Mouse (Mus musculus): ENCODE measurements around the gene Cacna1e. TPM values are rescaled to one million over a fixed set of nuclear protein-coding genes. Genes with fewer than 3 reads are reported as not detected.
A peak's percentile ranks its signal among the peaks of the same experiment; 100 is the strongest.

Cacna1e gene
- total and polyA plus RNA-seq, 3 experiments: 0.60 to 8.5 (median 2.5) TPM

DNA sequence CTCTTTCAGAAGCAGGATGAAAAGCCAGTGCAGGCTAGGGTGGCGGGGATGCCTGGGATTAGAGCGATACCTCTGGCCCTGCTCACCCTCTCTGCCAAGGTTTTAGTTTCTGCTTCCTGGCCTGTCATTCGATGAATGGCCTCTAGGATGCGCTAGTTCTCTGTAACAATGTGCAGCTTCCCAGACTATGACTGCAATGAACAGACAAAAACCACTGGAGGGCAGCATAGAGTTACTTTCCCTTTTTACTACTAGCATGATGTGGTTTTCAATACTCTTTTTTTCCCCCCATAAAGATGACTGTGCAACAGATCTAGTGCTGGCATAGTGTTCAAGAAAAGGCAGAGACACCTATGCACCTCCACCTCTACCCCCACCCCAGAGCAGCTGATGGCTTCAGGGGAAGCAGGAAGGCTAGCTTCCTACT is 98.0 kb downstream of the Cacna1e start:
- TF ChIP-seq IRF4 (IDR thresholded peaks at IDR 0.05; ENCODE audit: low read depth, low read length) (no peak; the same call in 1 of the 2 replicates), HCFC1 (IDR thresholded peaks at IDR 0.05; ENCODE audit: low read depth, low read length) (peak; percentile 36; the same call in 1 of the 2 replicates), ELF1 (IDR thresholded peaks at IDR 0.05; ENCODE audit: low read depth, low read length) (no peak; the same call in 1 of the 2 replicates), SMC3 (IDR thresholded peaks at IDR 0.05; ENCODE audit: low read depth, low read length) (peak; percentile 99), E2F4 (IDR thresholded peaks at IDR 0.05; ENCODE audit: insufficient replicate concordance, low read depth, low read length) (no peak), PAX5 (IDR thresholded peaks at IDR 0.05; ENCODE audit: low read length) (no peak), RAD21 (IDR thresholded peaks at IDR 0.05; ENCODE audit: low read depth, low read length) (no peak; the same call in none of the 2 replicates), MAFK (IDR thresholded peaks at IDR 0.05; ENCODE audit: insufficient replicate concordance, low read length) (no peak), ZNF384 (IDR thresholded peaks at IDR 0.05; ENCODE audit: low read depth, low read length) (peak; percentile 73), JUND (conservative IDR thresholded peaks at IDR 0.05; ENCODE audit: low read depth, low read length) (peak; percentile 64; the same call in 1 of the 2 replicates), RCOR1 (conservative IDR thresholded peaks at IDR 0.05; ENCODE audit: low read depth, low read length) (no peak), BHLHE40 (IDR thresholded peaks at IDR 0.05; ENCODE audit: low read depth, low read length) (0 out of 2 replicates have a peak, but pooled peaks have one; percentile 17), JUN (IDR thresholded peaks at IDR 0.05; ENCODE audit: insufficient read depth, low read depth, low read length) (no peak), NELFE (IDR thresholded peaks at IDR 0.05; ENCODE audit: low read depth, low read length) (peak; percentile 85; the same call in 1 of the 2 replicates), TBP (conservative IDR thresholded peaks at IDR 0.05; ENCODE audit: low read depth, low read length) (no peak), MXI1 (IDR thresholded peaks at IDR 0.05; ENCODE audit: low read depth, low read length) (no peak), CTCF (conservative IDR thresholded peaks at IDR 0.05 in 1 of 2, IDR thresholded peaks at IDR 0.05 in 1 of 2; ENCODE audit: low read depth in 2 of 2, low read length in 2 of 2) (peak; percentile 99 to 100), ETS1 (conservative IDR thresholded peaks at IDR 0.05; ENCODE audit: low read depth, low read length) (no peak), ZKSCAN1 (IDR thresholded peaks at IDR 0.05; ENCODE audit: borderline replicate concordance, low read depth, low read length) (no peak), USF2 (conservative IDR thresholded peaks at IDR 0.05; ENCODE audit: low read depth, low read length) (no peak), MYC (IDR thresholded peaks at IDR 0.05; ENCODE audit: low read depth, low read length) (peak; percentile 67; the same call in 1 of the 2 replicates), GABPA (IDR thresholded peaks at IDR 0.05; ENCODE audit: insufficient replicate concordance, low read depth, low read length) (no peak), CHD2 (IDR thresholded peaks at IDR 0.05; ENCODE audit: low read length) (no peak), USF1 (IDR thresholded peaks at IDR 0.05; ENCODE audit: low read depth, low read length) (no peak), TCF12 (IDR thresholded peaks at IDR 0.05; ENCODE audit: low read depth, low read length) (peak; percentile 31; the same call in 1 of the 2 replicates), MEF2A (IDR thresholded peaks at IDR 0.05; ENCODE audit: borderline replicate concordance, low read depth, low read length) (peak; percentile 46; the same call in 1 of the 2 replicates), POLR2AphosphoS2 (IDR thresholded peaks at IDR 0.05; ENCODE audit: low read depth, low read length) (no peak), MAZ (IDR thresholded peaks at IDR 0.05; ENCODE audit: low read depth, low read length) (no peak), ZC3H11A (IDR thresholded peaks at IDR 0.05; ENCODE audit: low read depth, low read length) (peak; percentile 96), NRF1 (IDR thresholded peaks at IDR 0.05; ENCODE audit: low read depth, low read length) (0 out of 2 replicates have a peak, but pooled peaks have one; percentile 45), POLR2A (IDR thresholded peaks at IDR 0.05; ENCODE audit: low read depth, low read length) (no peak), SIN3A (IDR thresholded peaks at IDR 0.05; ENCODE audit: low read length) (peak; percentile 72; the same call in 1 of the 2 replicates), MAX (IDR thresholded peaks at IDR 0.05; ENCODE audit: low read length) (no peak), KAT2A (IDR thresholded peaks at IDR 0.05; ENCODE audit: insufficient replicate concordance, low read length) (no peak), EP300 (IDR thresholded peaks at IDR 0.05; ENCODE audit: low read length) (no peak), UBTF (IDR thresholded peaks at IDR 0.05; ENCODE audit: low read depth, low read length) (no peak), CHD1 (IDR thresholded peaks at IDR 0.05; ENCODE audit: low read depth, low read length) (no peak), ZMIZ1 (IDR thresholded peaks at IDR 0.05; ENCODE audit: low read depth, low read length) (no peak)
- dilution Hi-C loops (cut with MboI; ENCODE audit: extremely low pct_ligation_motif_present, extremely low pct_unique_long_range_greater_than_20kb, low sequenced_read_pairs): no loop called here
- peak overlapping the region in 1 of 3 experiments; percentile 35 for H3K4me3 ChIP-seq (replicated peaks in 1 of 3; ENCODE audit: low read depth in 2 of 3, low read length in 2 of 3, poor library complexity in 1 of 3)
- H3K36me3 ChIP-seq (replicated peaks in 1 of 2; ENCODE audit: control insufficient read depth in 1 of 2, insufficient read depth in 1 of 2, low read length in 1 of 2): peaks cover 33 to 37% of the 10 kb centered on the region in 2 experiments
- no peak overlapping the region for H3K9ac ChIP-seq (ENCODE audit: insufficient read depth, low read depth)
- in situ Hi-C loops (cut with MboI; ENCODE audit: low pct_ligation_motif_present, low pct_unique_long_range_greater_than_20kb, low sequenced_read_pairs): loop anchor here (5.0 to 10.0 kb wide), 3 partner anchors 99 to 439 kb away; partner anchors contain the start of gene Cacna1e
- peaks cover 8 to 29% of the 10 kb centered on the region in 2 experiments for H3K4me1 ChIP-seq (ENCODE audit: control insufficient read depth in 1 of 2, insufficient read depth in 2 of 2)
- peak; percentile 96 for DNase-seq (ENCODE audit: extremely low read depth)
- H3K27ac ChIP-seq (ENCODE audit: insufficient read depth, low read depth): no peak overlapping the region
- H3K9me3 ChIP-seq (replicated peaks; ENCODE audit: low read length): no peaks in the 10 kb centered on the region
- H3K27me3 ChIP-seq (replicated peaks): no peaks in the 10 kb centered on the region
- H3K4me2 ChIP-seq (ENCODE audit: insufficient read depth, low read depth, poor library complexity, severe bottlenecking): peak overlapping the region; percentile 8; the same call in 1 of the 2 replicates
- H3K79me2 ChIP-seq (replicated peaks; ENCODE audit: control insufficient read depth, extremely low read depth, insufficient read depth, poor library complexity, severe bottlenecking): no peaks in the 10 kb centered on the region
